Mouse (Mus musculus) small intestine, adult 2 months (tissue): Measurements from ENCODE around the gene Grk2.

Experiments
- CTCF ChIP-seq: fragments of 200-500 bp; IDR thresholded peaks from 2 replicates; pipeline ENCODE4 v1.5.1; 2012; ENCODE audit warnings: low read depth, mild to moderate bottlenecking, control low read depth, inconsistent platforms, low read length, moderate library complexity, mixed read lengths; ENCODE audit not compliant: insufficient replicate concordance, insufficient read length; ENCODE audit errors: extremely low read depth
- POLR2A ChIP-seq: fragments of 200-500 bp; IDR thresholded peaks from 2 replicates; pipeline ENCODE4 v1.6.1; 2012; ENCODE audit warnings: low read depth, mild to moderate bottlenecking, control low read depth, inconsistent platforms, low read length, moderate library complexity

DNA sequence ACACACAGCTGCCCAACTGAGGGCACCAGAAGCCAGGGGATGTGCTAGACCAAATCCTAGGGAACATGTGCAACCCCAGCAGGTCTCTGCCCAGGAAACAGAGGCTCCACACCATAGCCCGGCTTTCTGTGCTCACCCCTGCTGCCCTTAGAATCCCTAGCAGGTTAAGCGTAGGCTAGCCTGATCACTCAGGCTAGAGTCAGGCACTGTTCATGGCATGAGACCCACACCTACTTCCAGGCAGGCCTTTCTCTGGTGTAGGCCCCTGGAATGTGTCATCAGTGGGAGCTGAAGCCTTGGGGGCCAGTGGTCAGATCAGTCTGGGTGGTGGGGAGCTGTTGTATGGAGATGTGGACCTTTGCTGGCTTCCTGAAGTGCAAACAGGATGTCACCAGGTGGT is 9.4 kb downstream of the Grk2 start:
- TF ChIP-seq POLR2A (no peak), CTCF (no peak)
